Mouse (Mus musculus) thymus, adult 18-20 months (tissue): Measurements from ENCODE around the gene Vasn.

Experiments
- DNase-seq, 2 experiments: peaks; one replicate each; pipeline ENCODE4 v3.0.0; 2022; ENCODE audit warnings: mixed read lengths in 2 of 2

Vasn gene

DNA sequence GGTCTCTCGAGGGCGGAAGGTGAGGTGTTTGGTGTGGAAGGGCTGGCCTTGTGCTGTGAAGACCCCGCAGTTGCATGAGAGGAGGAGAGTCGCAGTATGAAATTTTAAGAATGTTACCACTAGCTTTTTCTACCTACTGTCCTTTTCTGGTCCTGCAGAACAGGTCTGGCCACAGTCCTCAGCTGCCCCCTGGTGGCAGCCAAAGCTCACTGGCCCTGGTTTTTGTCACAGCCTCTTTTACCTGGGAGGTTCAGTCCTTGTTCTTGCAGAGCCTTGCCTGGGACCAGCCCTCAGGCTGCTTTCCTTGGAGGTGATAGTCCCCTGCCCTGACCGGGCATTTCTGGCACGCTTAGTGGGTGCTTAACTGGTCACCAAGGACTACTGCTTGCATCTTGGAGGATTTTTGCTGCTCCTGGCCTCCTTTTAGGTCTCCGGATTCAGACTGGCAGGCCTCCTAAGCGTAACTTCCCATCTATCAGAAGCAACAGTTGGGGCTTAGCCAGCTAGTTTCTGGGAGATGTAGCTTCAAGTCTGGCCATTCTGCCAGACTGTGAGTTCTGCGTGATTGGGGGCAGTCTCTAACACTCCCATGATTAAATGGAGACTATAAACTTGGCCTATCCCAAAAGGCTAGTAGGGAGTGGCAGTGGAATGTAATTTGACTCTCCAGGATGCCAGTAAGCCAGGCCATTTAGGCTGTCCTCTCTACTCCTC is 31.8 kb upstream of the Vasn start:
- peak; percentile 65 to 71 for DNase-seq

DNA sequence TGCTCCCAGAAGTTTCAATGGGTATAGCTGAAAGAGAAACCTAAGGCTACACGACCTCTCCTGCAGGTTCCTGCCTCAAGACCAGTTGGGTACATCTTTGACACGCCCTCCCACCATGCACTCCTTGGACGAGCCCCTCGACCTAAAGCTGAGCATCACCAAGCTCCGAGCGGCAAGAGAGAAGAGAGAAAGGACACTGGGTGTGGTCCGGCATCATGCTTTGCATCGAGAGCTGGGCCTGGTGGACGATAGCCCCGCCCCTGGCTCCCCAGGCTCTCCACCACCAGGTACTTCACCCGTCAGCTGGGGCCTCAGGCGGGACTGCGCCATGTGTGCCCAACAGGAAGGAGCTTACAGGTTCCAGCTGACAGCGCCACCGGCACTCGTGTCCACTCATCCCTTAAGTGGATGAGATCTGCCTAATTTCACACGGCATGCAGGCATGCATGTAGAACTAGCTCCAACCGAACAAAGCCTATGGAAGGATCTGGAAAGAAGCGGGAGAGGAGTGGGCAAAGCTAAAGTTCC is 31.1 kb upstream of the Vasn start:
- no peak for DNase-seq

DNA sequence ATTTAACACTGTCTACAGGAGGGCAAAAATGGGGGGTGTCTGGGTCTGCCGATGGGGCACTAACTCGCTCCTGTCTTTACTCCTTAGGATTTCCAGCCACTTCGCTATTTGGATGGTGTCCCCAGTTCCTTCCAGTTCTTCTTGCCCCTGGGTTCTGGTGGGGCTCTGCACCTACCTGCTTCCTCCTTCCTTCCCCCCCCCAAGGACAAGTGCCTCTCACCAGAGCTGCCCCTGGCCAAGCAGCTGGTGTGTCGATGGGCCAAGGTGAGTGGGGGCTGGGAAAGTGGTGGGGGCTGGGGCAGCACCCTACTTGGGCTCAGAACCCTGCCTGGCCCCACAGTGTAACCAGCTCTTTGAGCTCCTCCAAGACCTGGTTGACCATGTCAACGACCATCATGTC is 28.5 kb upstream of the Vasn start:
- DNase-seq: no peak

DNA sequence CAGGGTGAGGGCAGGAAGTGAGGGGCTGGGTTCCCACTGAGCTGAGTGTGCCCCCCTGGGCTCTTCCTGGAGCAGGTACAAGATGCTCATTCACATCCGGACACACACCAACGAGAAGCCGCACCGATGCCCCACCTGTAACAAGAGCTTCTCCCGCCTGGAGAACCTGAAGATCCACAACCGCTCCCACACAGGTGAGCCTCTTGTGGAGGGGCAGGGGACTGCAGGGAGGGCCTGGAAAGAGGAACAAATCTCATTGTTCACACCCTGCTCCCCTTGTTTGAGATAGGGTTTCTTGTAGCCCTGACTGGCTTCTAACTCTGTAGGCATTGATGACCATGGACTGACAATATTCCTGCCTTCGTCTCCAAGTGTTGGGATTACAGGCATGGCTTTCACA is 28.1 kb upstream of the Vasn start:
- DNase-seq: no peak

DNA sequence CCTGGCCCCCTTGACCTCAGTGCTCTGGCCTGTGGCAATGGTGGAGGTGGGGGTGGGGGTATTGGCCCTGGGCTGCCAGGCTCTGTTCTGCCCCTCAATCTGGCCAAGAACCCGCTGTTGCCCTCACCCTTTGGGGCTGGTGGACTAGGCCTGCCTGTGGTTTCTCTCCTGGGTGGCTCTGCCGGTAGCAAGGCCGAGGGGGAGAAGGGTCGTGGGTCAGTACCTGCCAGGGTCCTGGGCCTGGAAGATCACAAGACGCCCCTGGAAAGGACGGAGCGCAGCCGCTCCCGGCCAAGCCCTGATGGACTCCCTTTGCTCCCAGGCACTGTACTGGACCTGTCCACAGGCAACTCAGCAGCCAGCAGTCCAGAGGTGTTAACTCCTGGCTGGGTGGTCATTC is 26.0 kb upstream of the Vasn start:
- no peak for DNase-seq

DNA sequence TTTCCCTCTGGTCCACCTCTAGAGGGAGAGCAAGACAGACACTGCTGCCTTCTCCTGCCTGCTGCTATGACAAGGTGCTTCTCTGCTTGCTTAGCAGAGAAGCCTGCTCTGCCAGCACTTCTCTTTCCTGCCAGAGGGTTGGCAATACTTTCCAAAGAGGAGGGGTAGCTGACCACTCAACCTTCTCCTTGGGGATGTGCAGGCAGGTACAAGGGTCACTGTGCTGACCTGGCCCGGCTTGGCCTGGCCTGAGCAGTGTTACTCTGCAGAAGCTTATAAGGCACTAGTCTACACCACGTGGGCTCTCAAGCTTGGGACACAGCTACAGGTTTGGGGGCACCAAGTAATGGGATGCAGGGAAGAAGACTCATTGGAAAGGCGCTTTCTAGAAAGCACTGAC is 25.1 kb upstream of the Vasn start:
- DNase-seq: no peak

DNA sequence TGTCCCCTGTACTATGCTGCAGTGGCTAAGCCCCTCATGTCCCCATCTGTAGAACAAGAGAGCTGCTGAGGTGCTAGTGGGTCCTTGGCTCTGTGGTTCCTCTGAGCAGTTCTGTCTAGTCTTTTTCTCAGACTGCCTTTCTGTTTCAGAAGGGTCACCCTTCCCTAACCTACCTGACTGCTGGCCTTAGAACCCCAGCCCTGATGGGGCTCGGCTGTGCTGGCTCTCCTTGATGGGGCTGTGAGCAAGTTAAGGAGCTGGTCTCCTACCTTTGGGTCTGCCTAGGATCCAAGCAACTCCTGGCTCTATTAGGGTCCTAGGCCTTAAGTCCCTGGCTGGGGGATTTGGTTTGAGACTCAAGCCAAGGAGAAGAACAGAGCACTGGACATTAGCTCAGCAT is 24.4 kb upstream of the Vasn start:
- DNase-seq: no peak

DNA sequence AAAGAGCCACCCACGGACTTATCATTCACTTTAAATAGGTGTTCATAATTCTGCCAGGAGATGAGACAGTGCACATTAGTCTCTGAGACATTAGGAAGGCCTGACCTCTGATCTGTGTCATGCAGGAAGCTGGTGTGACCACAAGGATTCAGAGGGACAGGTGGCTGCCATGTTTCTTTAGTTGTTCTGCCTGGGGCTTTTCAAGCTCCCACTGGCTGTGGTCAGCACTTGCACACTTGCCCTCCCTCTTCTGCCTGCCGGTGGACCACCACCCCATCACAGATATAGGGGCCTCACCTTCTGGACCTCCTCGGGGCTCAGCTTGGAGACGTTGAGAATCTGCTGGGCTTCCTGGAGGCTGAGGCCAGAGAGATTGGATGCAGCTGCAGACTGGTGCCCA is 22.9 kb upstream of the Vasn start:
- no peak for DNase-seq

DNA sequence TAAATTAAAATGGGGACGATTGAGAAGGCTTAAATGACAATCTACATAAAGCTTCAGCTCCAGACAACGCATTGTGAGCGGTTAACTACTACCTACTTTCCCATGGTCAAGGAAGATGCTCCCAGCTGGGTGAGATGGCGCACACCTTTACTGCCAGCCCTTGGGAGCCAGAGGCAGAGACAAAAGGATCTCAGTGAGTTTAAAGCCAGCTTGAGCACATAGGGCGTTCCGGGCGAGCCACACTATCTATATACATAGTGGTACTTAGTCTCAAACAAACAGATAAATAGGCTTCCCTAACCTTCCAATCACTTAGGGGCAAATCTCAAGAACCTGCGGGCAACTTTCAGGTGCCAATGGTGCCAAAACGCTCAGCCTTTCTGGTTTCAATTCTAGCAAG is 15.7 kb upstream of the Vasn start:
- no peak for DNase-seq

DNA sequence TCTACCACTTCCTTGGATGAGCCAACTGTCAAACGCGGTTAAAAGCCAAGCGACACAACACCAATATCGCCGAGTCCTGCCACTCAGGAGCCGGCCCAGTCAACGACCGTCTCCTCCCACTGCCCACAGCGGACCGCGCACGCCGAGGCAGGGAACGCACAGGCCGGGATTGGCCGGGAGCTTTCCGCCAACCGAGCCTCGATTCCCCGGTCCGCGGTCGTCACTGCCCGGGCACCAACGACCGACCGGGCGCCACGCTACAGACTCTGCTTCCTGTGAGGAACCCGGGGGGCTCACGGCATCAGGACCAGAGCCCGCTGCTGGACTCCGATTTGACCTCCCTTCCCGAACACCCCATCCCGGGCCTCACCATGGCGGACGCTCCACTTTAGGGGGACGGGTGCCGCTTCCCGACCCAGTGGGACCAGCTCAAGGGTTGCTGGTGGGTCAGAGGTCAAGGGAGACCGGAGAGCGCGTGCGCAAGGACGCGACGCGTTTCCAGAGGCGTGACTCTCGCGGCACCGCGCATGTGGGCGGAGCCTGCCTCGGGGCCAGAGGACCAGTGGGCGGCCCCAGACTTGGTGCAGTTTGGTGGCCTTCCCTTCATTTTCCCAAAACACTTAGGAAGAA is 15.1 kb upstream of the Vasn start, which contains the start of gene Pam16:
TSS of gene Pam16 (minus strand) at position 508 of the 630 bp plus-strand sequence.
- peak; percentile 81 to 86 for DNase-seq

DNA sequence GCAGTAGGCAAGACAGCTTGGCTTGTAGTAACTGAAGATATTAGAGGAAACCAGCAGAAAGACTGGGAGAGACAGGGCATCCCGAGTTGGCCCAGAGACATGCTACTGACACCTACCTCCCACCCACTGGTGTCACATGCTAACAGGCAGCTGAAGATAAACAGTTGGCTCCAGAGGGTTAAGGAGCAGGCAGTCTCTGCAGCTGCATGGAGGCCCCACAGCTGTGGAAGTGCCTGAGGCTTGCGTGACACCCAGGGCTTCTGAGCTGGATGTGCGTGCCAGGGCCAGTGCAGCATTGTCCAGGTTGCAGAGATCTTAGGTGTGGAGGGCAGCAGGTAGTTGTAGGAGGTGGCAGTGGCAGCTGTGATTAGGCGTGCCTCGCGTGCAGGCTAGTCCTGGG is 12.6 kb upstream of the Vasn start:
- no peak for DNase-seq

DNA sequence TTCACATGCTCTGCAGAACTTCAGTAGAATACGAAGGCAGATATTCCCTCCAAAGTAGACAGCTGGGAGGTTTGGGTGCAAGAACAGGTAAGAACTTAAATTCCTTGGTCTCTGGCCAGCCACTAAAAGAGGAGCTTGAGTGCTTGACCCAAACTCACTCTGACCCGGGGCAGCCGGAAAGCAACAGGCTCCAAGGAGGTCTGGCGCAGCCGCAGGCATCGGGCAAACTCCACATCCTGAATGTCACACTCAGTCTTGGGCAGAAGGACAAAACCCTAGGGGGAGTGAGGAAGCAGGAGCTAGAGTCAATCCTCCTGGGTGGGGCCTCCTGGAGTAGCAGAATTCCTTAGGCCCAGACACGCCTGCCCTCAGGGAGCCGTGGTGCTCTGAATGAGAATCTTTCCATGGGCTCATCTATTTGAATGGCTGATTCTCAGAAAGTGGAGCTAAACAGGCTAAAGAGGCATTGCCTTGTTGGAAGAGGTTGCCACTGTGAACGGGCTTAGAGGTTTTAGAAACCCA is 10.8 kb upstream of the Vasn start:
- no peak for DNase-seq

DNA sequence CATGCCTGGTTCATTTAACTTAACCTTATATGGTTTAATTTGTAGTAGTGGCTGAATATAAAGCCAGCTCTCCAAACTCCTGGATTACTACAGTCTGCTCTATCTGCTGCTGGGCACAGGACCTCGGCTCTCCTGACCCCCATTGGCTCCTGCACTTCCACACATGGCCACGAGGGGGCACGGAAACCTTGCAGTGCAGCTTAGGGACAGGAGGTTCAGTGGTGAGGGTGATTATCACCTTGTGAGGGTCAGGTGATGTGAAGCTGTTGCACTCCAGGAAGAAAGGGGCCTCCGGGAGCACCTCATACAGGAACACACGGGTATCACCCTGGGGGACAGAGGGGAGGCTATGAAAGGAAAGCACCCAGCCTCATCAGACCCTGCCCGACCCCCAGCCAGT is 9.8 kb upstream of the Vasn start:
- peak; percentile 48 to 62 for DNase-seq

DNA sequence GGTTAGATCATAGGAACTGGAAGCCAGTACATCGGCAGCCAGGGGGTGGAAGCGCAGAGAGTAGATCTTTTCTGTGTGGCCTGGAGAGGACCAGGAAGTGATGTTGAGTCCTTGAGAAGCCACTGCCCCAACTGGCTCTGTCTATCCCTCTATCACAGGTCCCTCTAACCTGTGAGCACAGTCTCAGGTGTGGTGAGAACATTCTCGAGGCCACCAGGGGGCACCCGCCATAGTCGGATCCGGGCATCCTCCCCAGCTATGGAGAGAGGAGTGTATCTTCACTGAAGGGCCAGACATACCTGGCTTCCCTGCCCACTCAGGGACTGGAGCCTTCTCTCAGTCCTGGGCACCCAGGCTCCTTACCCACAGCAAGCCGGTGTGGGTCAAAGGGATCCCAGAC is 7.7 kb upstream of the Vasn start:
- no peak for DNase-seq

DNA sequence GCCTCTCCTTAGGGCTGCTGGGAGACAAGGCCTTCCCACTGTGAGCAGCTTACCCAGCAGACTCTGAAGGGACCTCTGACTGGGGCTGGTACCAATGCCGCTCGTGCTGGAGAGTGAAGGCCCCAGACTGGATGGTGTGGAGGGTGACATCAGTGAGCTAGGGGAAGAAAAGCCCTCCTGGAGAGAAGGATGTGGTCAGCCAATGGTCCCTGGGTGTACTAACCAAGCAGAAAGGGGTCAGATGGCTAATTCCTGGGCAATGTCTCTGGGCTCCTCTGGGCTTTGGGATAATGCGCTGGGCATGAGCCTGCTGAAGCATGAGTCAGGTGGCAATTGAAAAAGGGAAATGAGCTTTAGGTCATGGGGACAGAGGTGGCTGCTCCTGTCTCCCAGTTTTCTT is 6.1 kb upstream of the Vasn start:
- no peak for DNase-seq

DNA sequence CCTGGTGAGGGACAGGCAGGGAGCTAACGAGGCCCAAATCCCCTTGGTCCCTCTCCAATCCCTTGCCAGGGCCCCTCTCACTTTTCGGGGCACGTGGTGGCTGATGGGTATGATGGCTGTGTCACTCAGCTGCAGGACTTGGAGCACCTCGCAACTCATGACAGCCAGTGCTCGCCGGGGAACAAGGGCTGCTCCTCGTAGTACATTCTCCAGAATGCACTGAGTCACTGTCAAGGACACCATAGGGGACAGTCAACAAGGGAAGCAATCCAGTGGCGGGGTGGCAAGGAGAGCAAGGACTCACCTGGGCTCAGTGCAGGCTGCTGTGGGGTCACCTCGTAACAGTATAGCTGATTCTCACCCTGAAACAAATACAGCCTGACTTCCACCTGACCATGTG is 5.1 kb upstream of the Vasn start:
- DNase-seq: no peak

DNA sequence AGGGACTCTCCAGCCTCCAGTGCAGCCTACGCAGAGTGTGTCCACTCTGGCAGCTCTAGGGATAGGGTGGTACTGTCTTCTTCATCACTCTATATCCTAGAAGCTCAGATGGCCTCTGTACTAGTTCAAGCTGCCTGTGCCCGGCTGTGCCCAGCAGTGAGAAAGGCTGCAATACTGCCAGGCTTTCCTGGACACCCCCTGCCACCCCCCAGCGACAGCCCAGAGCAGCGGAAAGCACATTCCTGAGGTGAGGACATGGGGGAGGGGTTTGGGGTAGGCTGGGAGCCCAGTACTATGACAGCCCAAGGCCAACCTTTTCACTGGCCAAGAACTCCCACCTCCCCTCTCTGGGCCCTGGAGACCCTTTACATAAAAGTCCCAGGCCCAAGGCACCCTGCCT is 4.0 kb upstream of the Vasn start:
- DNase-seq: no peak

DNA sequence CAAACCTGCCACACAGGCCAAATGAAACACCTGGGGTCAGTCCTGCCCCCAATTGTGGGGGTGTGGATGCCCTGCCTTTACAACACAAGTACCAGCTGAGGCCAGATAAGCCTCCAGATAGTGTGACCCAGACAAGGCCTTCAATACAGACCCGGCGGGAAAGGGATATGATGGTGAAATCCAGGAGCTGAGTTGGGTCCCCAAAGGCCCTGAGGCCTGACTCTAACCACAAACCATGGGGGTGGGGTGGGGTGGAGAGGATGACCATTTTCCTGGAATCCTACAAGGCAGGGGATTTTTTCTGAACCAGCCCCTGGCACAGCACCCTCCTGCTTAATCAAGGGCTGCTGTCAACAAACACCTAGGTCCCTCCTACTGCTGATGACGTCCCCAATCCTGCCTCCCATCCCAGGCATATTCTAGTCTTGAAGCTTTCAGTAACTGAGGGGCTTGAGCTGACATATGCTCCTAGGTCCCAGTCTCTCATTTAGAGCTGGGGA is 800 bp upstream of the Vasn start:
- no peak for DNase-seq

DNA sequence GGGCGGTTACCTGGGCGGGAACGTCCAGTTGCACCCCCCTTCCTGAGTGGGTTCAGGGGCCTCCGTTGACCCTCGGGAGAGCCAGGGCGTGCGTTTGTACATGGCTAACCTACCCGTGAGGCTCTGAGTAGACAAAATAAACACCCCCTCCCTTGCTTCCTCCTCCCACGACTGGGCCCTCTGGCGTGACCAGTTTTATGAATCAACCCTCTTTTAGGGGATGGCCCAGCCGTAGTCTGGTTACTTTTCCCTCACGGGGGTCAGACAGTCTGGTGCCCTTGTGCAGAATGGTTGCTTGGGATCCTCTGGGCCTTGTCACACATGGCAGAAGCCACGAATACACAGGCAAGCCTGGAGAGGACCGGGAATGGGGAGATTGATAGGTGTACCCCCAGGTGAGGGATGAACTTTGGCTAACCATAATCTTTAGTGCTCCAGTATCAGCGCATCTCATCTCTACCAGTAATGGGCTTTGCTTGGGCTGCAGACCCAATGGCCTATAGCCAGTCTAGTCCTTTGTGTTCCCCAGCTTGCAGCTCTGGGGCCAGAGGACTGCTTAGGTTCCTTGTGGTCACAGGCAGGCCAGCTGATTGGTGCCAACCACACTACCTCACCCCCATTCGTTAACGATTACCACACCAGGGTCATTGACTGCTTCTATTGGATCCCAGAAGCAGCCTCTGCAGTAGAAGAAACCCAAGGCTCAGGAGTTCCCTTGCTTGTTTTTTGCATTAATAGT is 695 bp downstream of the Vasn start:
- DNase-seq: no peak

DNA sequence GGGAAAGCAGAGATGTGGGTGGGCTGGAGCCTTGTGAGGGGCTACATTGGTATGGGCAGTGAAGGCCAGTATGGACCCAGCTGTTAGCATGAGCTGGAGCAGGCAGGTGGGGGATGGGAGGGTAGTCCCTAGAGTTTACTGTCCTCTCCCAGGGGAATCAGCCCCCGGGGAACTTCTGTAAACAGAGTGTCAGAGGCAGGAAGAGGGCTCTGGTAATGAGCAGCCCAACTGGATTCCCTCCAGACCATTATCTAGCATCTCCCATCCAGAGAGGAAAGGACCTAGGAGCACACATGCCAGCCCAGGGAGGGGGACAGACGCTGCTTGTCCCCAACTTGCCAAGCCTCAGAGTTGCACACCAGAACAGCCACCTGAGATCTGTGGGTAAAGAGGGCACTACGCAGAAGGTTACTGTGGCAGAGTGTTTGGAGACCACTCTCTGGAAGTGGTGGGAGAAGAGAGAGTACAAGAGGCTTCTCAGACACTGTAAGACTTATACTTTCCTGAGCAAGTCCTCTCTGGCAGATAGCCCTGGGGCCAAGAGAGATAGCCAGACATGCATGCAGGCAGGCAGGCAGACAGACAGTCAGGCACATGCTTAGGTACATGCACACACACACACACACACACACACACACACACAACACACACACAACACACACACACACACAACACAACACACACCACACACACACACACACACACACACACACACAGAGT is 1.5 kb downstream of the Vasn start:
- DNase-seq: no peak

DNA sequence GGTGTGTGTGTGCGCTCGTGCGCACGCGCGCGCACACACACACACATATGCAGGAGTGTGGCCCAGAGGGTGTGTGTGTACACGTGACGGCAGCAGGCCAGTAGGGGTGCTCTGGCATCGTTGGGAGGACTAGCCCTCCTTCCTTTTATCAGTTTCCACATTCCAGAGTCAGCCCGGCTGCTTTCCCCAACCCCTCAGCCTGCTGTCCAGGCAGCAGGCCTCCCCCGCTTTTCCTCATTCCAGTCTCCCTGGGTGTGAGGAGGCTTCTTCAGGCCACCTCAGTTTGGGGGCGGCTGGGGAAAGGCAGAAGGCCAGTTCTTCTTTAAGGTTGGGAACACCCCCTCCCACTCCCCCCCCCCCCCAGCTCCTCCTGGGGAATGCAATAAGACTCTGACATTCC is 2.4 kb downstream of the Vasn start:
- DNase-seq: no peak

DNA sequence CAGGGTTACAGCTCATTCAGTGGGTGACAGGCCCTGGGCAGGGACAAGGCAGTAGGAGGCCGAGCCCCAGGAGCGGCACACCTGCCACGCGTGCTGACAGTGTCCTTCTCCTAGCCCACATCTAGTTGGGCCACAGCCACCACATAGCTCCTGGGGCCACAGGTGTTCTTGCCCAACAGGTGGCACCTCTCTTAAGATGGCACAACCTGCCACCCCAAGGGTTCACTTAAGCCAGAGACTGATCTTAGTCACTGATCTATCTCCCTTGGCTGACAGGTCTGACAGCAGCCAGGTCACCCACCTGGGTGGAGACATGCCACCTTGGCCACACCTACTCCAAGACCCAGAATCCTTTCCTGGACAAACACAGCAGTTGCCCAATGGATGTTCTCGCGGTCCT is 3.2 kb downstream of the Vasn start:
- DNase-seq: no peak
